Mouse (Mus musculus) ES-Bruce4 (cell line): ENCODE data around the gene Reg3d.

Source experiments
- CTCF ChIP-seq: IDR thresholded peaks from one replicate; pipeline ENCODE4 v1.8.1; 2011; ENCODE audit warnings: low read depth, low read length
- EP300 ChIP-seq: IDR thresholded peaks from 2 replicates; pipeline ENCODE4 v1.6.1; 2011; ENCODE audit warnings: low read depth, low read length; ENCODE audit not compliant: insufficient read depth

DNA sequence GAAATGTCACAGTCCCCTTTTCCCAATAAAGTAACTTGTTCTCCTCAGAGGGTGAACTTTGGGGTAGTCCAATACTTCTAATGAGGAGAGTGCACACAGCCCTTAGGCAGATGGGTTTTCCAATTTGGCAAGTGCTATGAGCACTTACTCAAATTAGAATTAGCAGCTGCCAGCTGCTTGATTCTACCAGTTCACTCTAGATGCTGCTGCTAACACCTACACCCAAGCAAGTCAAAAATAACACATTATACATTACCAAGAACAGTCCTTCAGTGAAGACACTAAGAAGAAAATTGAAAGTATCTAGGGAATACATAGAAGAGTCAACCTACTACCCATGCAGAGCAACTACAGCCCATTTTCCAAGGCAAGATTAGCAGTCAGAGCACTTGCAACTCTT, 38.4 kb downstream of the Reg3d start:
- no peak for TF ChIP-seq EP300
- TF ChIP-seq CTCF: no peak
